Mouse (Mus musculus) midbrain, embryonic 14.5 days (tissue): ENCODE data around the gene Rpl3l. TPM values are rescaled to one million over a fixed set of nuclear protein-coding genes. Genes with fewer than 3 reads are reported as not detected.

Experiments used
- ATAC-seq: fragments of 200-750 bp; cut with Nextera tagmentation; 2 replicates; pipeline ENCODE4 v1.8.0; 2017; ENCODE audit warnings: moderate number of reproducible peaks, moderate library complexity; ENCODE audit not compliant: low FRiP score, low TSS enrichment
- DNase-seq: peaks from one replicate; pipeline ENCODE4 v3.0.0-alpha.2; 2015
- H3K27ac ChIP-seq: fragments of 300-500 bp; sonication (generic); replicated peaks from 2 replicates; pipeline ENCODE4 v1.5.1; 2014; ENCODE audit warnings: mild to moderate bottlenecking, low read depth, low read length, moderate library complexity
- H3K27me3 ChIP-seq: fragments of 300-500 bp; sonication (generic); 2 replicates; pipeline ENCODE4 v1.6.1; 2014; ENCODE audit warnings: low read length, control low read depth, mixed read lengths; ENCODE audit not compliant: control insufficient read depth, insufficient read depth
- H3K36me3 ChIP-seq: fragments of 300-500 bp; sonication (generic); 2 replicates; pipeline ENCODE4 v1.6.1; 2014; ENCODE audit warnings: low read length, control low read depth; ENCODE audit not compliant: control insufficient read depth, insufficient read depth
- H3K4me1 ChIP-seq: fragments of 300-500 bp; sonication (generic); 2 replicates; pipeline ENCODE4 v1.6.1; 2014; ENCODE audit warnings: mild to moderate bottlenecking, antibody characterized with exemption, low read length, control low read depth; ENCODE audit not compliant: control insufficient read depth, insufficient read depth
- H3K4me2 ChIP-seq: fragments of 300-500 bp; sonication (generic); 2 replicates; pipeline ENCODE4 v1.6.1; 2014; ENCODE audit warnings: mild to moderate bottlenecking, low read length, moderate library complexity
- H3K4me3 ChIP-seq: fragments of 300-500 bp; sonication (generic); replicated peaks from 2 replicates; pipeline ENCODE4 v1.5.1; 2014; ENCODE audit warnings: low read depth, low read length
- H3K9ac ChIP-seq: fragments of 300-500 bp; sonication (generic); replicated peaks from 2 replicates; pipeline ENCODE4 v1.6.1; 2014; ENCODE audit warnings: mild to moderate bottlenecking, low read length, moderate library complexity
- H3K9me3 ChIP-seq: fragments of 300-500 bp; sonication (generic); 2 replicates; pipeline ENCODE4 v1.6.1; 2016; ENCODE audit warnings: low read length, control low read depth, mixed read lengths; ENCODE audit not compliant: control insufficient read depth
- WGBS: fragments of 180-500 bp; shearing (Covaris S2); extraction: QIAGEN DNeasy Blood & Tissue Kit; methylation state at CpG from one replicate; pipeline ENCODE4 v1.1.7; 2014; 5-methylcytosine and 5-hydroxymethylcytosine counted together
- polyA plus RNA-seq: library from polyadenylated mRNA; unstranded; fragments of >200 nt; fragmentation: Nextera tagmentation; extraction: Ambion mirVana; gene quantifications from 2 replicates; pipeline ENCODE4 v1.2.1, GENCODE M21; 2014

Rpl3l gene
- polyA plus RNA-seq, 1 experiment from 2014 or later = not detected

DNA sequence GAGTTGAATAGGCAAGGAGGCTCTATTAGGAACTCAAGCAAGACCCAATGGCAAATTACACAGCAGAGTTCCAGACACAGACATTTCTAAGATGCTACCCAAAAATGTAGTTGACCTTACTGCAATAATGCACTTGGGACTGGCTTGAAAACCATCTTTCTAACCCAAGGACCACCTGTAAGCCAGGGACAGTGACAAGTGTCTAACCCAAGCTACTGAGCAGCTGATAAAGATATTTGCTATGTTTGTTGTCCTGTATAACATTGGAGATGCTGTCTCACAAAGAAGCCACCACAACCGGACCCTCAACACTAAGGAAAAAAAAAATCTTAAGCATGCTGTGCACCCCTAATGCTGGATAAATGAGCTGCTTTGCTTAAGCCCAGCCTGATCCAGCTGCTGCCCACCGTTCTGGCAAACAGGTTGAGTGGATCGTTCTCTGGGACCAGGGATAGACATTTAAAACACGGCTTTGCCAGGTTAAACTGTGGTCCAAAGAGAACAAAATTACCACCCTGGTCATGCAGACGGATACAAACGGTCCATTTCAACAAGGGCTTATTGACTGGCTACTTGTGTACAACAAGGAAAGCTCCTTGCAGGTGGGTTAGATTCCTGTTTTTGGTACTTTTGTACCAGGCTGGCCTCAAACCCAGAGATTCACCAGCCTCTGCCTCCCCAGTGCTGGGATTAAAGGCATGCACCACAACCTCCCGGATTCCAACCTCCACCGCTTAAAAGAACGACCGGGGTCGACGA lies 4.3 kb upstream of the Rpl3l start:
- H3K27me3 ChIP-seq = no peaks in the 10 kb centered on the region
- peaks cover 16% of the 10 kb centered on the region for H3K36me3 ChIP-seq
- no peaks in the 10 kb centered on the region for H3K9me3 ChIP-seq
- H3K4me3 ChIP-seq = peak overlapping the region; percentile 76
- peak overlapping the region; percentile 88 for H3K9ac ChIP-seq
- no peak overlapping the region; the same call in 1 of the 2 replicates for H3K27ac ChIP-seq
- DNase-seq (no peak), ATAC-seq (no peak)
- 2% methylated on average over 12 of the region's 12 CpGs for WGBS
- peak overlapping the region; percentile 94 for H3K4me2 ChIP-seq
- peaks cover 9% of the 10 kb centered on the region for H3K4me1 ChIP-seq

DNA sequence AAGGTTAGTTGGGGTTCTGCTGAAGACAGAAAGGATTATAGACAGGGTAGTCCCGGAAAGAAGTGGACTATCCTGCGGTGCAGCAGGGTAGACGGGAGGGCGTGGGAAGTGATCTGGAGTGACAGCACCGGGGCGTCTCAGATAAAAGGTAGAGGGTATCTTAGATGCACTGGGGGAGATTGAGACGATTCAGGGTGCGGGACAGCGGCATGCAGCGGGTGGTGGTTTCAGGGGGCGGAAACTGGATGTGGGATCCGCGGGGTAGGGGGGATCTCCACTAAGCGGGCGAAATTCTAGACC lies 3.8 kb upstream of the Rpl3l start:
- Histone ChIP-seq H3K4me1 (peaks cover 9% of the 10 kb centered on the region), H3K27me3 (no peaks in the 10 kb centered on the region), H3K4me3 (peak overlapping the region; percentile 76), H3K9me3 (no peaks in the 10 kb centered on the region), H3K4me2 (peak overlapping the region; percentile 94), H3K9ac (peak overlapping the region; percentile 88), H3K27ac (peak overlapping the region; percentile 77), H3K36me3 (peaks cover 16% of the 10 kb centered on the region)
- under 1% methylated on average over 15 of the region's 15 CpGs for WGBS
- no peak for ATAC-seq
- no peak for DNase-seq

DNA sequence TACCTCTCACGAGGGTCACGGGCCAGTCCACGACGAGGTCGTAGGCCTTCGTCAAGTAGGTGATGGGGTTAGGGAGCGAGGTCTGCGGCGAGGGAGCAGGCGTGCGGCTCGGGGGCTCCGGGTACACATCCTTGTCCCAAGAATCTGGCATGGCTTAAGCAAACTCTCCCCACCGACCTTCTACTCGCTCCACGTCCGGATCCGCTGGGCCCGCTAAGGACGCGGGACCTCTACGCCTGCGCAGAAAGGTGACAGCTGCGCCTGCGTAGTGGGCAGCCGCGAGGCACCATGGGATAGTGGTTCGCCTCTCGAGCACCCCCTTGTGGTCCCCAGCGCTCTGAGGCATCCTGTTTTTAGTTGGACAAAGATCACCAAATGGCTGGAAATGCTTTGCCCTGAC lies 3.4 kb upstream of the Rpl3l start, which contains the start of gene Ndufb10:
Gene Ndufb10 (minus strand): TSS at position 295 of the 400 bp plus-strand sequence.
- Histone ChIP-seq H3K9me3 (no peaks in the 10 kb centered on the region), H3K9ac (peak within 1 kb of the TSS; percentile 88), H3K27me3 (no peaks in the 10 kb centered on the region), H3K27ac (peak within 1 kb of the TSS; percentile 77), H3K4me3 (peak within 1 kb of the TSS; percentile 76), H3K4me2 (peak within 1 kb of the TSS; percentile 94), H3K36me3 (peaks cover 16% of the 10 kb centered on the region), H3K4me1 (peaks cover 9% of the 10 kb centered on the region)
- ATAC-seq = peak; percentile 76
- WGBS = under 1% methylated on average over 30 of the region's 30 CpGs
- peak; percentile 99 for DNase-seq

DNA sequence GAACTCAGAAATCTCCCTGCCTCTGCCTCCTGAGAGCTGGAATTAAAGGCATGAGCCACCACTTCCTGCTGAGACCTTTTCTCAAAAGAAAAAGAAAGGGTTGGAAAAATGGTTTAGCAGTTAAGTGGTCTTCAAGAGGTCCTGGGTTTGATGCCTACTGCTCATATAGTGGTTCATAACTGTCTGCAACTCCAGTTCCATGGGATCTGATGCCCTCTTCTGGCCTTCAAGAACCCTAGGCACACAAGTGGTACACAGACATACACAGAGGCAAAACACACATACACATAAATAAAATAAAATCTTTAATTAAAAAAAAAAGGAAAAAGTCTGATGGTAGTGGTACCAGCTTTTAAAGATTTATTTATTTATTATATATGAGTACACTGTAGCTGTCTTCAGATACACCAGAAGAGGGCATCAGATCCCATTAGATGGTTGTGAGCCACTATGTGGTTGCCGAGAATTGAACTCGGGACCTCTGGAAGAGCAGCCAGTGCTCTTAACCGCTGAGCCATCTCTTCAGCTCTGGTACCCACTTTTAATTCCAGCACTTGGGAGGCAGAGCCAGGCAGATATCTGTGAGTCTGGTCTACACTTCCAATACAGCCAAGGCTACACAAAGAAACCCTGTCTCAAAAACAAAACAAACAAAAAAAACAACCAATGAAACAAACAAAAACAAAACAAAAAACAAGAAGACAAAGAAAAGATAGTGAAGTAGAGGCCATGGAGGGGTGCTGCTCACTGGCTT lies 1.8 kb upstream of the Rpl3l start:
- no peak overlapping the region for H3K9ac ChIP-seq
- no peak for ATAC-seq
- peaks cover 9% of the 10 kb centered on the region for H3K4me1 ChIP-seq
- peaks cover 16% of the 10 kb centered on the region for H3K36me3 ChIP-seq
- no peak overlapping the region for H3K27ac ChIP-seq
- H3K4me2 ChIP-seq = no peak overlapping the region
- no peak for DNase-seq
- 79% methylated on average over 3 of the region's 3 CpGs for WGBS
- no peaks in the 10 kb centered on the region for H3K9me3 ChIP-seq
- no peak overlapping the region for H3K4me3 ChIP-seq
- H3K27me3 ChIP-seq = no peaks in the 10 kb centered on the region

DNA sequence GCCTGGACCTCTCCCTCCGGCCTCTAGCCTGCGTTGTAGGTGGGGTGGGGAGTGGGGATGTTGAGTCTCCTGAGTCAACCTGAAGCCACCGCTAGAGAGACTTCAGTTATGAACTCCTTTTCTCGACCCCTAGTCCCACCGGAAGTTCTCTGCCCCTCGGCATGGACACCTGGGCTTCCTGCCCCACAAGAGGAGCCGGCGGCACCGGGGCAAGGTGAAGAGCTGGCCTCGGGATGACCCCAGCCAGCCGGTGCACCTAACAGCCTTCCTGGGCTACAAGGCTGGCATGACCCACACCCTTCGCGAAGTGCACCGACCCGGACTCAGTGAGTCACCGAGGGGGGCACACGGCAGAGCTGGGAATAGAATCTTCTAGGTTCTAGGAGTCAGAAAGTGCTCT lies 564 bp downstream of the Rpl3l start:
- no peak for DNase-seq
- H3K4me3 ChIP-seq = no peak overlapping the region
- H3K36me3 ChIP-seq = no peaks in the 10 kb centered on the region
- H3K27me3 ChIP-seq = no peaks in the 10 kb centered on the region
- no peaks in the 10 kb centered on the region for H3K9me3 ChIP-seq
- no peak overlapping the region for H3K9ac ChIP-seq
- H3K27ac ChIP-seq = no peak overlapping the region
- no peak for ATAC-seq
- peaks cover 5% of the 10 kb centered on the region for H3K4me1 ChIP-seq
- H3K4me2 ChIP-seq = no peak overlapping the region
- 80% methylated on average over 17 of the region's 17 CpGs for WGBS

DNA sequence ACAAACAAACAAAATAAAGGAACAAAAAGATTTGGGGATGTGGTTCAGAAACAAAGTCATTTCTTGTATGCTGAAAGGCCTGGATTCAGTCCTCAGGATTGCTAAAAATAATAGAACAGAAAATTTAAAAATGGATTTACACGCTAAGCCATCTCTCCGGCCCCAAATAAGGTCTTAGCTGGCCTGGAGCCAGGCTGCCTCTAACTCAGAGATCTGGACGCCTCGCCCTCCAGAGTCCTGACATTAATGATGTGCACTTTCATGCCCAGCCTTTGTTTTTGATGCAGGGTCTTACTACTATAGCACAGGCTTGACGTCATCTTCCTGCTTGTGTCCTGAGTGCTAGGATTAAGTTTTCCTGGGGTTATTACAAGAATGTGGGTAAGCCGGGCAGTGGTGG lies 1.4 kb downstream of the Rpl3l start:
- no peaks in the 10 kb centered on the region for H3K9me3 ChIP-seq
- H3K27ac ChIP-seq = no peak overlapping the region
- H3K9ac ChIP-seq = no peak overlapping the region
- no peak for ATAC-seq
- no peak overlapping the region for H3K4me2 ChIP-seq
- no peaks in the 10 kb centered on the region for H3K4me1 ChIP-seq
- no peak overlapping the region for H3K4me3 ChIP-seq
- 78% methylated on average over 6 of the region's 6 CpGs for WGBS
- H3K36me3 ChIP-seq = no peaks in the 10 kb centered on the region
- no peaks in the 10 kb centered on the region for H3K27me3 ChIP-seq
- DNase-seq = no peak

DNA sequence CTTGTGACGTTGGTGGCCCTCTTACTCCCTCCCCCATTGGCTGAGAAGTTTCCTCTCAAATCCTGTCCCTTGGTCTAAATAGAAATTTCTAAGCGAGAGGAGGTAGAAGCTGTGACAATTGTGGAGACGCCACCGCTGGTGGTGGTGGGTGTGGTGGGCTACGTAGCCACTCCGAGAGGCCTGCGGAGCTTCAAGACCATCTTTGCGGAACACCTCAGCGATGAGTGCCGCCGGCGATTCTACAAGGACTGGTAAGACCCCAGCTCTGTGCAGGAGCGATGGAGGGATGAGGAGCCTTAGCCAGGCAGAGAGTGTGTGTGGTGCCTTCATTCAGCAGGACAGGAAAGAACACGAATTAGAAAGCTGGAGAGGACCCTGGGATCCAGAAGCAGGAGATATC lies 3.2 kb downstream of the Rpl3l start:
- Histone ChIP-seq H3K9ac (no peak overlapping the region), H3K4me1 (no peaks in the 10 kb centered on the region), H3K4me3 (no peak overlapping the region), H3K4me2 (no peak overlapping the region), H3K27ac (no peak overlapping the region), H3K27me3 (no peaks in the 10 kb centered on the region), H3K9me3 (no peaks in the 10 kb centered on the region), H3K36me3 (no peaks in the 10 kb centered on the region)
- 85% methylated on average over 14 of the region's 14 CpGs for WGBS
- ATAC-seq = no peak
- DNase-seq = no peak

DNA sequence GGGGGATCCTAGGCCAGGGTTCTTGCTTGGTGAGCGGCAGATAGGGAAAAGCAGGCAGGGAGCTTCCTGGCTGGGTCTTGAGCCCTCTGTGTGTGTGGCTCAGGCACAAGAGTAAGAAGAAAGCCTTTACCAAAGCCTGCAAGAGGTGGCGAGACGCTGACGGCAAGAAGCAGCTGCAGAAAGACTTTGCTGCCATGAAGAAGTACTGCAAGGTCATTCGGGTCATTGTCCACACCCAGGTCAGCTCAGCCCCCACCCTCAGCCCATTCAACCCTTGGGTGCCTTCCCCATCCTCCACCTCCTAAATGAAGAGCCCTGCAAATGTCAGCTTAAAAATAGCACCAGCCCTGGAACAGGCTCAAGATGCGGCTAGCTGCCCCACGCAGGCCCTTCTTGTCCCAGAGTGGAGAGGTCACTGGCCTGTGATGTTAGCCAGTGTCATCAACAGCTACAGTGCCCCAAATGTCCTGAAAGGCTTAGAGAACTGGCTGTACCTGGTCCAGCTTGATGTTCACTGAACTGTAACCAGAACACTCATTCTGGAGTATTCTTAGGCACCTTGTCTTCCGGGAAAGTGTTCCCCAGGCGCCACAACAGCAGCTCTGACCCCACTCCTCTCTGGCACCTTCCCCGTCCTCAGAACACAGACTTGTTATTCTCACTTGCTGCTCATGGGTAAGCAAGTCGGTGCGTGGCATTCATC lies 4.8 kb downstream of the Rpl3l start:
- Histone ChIP-seq H3K27ac (no peak overlapping the region), H3K9ac (no peak overlapping the region), H3K9me3 (no peaks in the 10 kb centered on the region), H3K4me2 (no peak overlapping the region), H3K4me3 (no peak overlapping the region), H3K36me3 (no peaks in the 10 kb centered on the region), H3K27me3 (no peaks in the 10 kb centered on the region), H3K4me1 (0 out of 2 replicates have a peak, but pooled peaks cover 6% of the 10 kb centered on the region)
- DNase-seq (no peak), ATAC-seq (no peak)
- WGBS = 81% methylated on average over 12 of the region's 12 CpGs
